Mouse (Mus musculus): ENCODE data around the gene Idua. TPM values are rescaled to one million over a fixed set of nuclear protein-coding genes. Genes with fewer than 3 reads are reported as not detected.
A peak's percentile ranks its signal among the peaks of the same experiment; 100 is the strongest.

The Idua gene
- total RNA-seq, 2 experiments from 2014 or later, result 16.8 to 17.1 TPM

- H3K4me3 ChIP-seq, result no peak overlapping the region
- no peak overlapping the region for H3K27ac ChIP-seq
- TF ChIP-seq CTCF (conservative IDR thresholded peaks at IDR 0.05), result no peak
- DNase-seq (ENCODE audit: low spot score in 2 of 2), result no peak
These were observed 40.2 kb downstream of the Idua start for GRCm38 (mm10) chr5:108700346-108700745.

GRCm38 (mm10) chr5:108701341-108702021, 41.4 kb downstream of the Idua start:
- DNase-seq (ENCODE audit: low spot score in 2 of 2), result no peak
- H3K4me3 ChIP-seq, result no peak overlapping the region
- H3K27ac ChIP-seq, result no peak overlapping the region
- TF ChIP-seq CTCF (conservative IDR thresholded peaks at IDR 0.05), result no peak

- Histone ChIP-seq H3K4me3 (no peak overlapping the region), H3K27ac (no peak overlapping the region)
- no peak for TF ChIP-seq CTCF (conservative IDR thresholded peaks at IDR 0.05)
- no peak for DNase-seq (ENCODE audit: low spot score in 2 of 2)
These were observed 43.9 kb downstream of the Idua start for GRCm38 (mm10) chr5:108703754-108704626.

GRCm38 (mm10) chr5:108707758-108708157, 47.6 kb downstream of the Idua start:
- DNase-seq (ENCODE audit: low spot score in 2 of 2), result no peak
- Histone ChIP-seq H3K4me3 (no peak overlapping the region), H3K27ac (no peak overlapping the region)
- TF ChIP-seq CTCF (conservative IDR thresholded peaks at IDR 0.05), result no peak

- no peak overlapping the region for H3K4me3 ChIP-seq
- H3K27ac ChIP-seq, result no peak overlapping the region
- no peak for DNase-seq (ENCODE audit: low spot score in 2 of 2)
- no peak for TF ChIP-seq CTCF (conservative IDR thresholded peaks at IDR 0.05)
These were observed 48.3 kb downstream of the Idua start for GRCm38 (mm10) chr5:108708419-108708818.

DNA sequence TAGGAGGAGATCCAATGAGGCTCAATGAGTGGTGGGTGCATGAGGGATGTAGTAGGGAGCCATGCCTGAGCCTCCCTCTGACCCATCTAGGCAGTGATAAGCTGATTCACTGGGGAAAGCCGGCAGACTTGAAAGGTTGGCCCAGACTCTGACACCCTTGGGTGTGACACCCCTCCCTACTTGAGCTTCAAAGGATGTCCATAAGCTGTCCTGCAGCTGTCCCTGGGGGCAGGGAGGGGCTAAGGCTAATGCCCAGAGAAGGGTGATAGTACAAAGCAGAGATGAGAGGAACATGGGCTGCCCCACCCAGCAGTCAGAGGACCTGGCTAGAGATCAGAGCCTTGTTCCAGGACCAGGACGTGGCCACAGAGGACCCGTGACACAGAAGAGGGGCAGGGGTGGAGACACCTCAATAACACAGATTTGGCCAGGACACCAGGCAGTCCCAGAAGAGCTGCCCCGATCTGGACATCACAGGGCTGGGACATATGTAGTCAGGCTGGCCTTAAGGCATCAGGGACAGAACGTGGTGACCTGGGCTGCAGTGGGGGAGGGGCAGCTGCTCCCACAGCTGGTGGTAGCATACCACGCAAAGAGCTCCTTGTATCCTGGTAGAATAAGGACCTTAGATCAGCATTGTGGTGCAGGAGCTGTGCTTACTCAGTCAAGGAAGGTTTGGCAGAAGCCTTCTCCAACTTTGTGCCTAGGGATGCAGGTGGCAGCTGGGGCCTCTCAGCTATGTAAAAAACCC, 49.0 kb downstream of the Idua start:
- no peak for TF ChIP-seq CTCF (conservative IDR thresholded peaks at IDR 0.05)
- H3K27ac ChIP-seq, result no peak overlapping the region
- no peak overlapping the region for H3K4me3 ChIP-seq
- no peak for DNase-seq (ENCODE audit: low spot score in 2 of 2)

GRCm38 (mm10) chr5:108711968-108712367, 51.8 kb downstream of the Idua start:
- no peak for DNase-seq (ENCODE audit: low spot score in 2 of 2)
- H3K4me3 ChIP-seq, result no peak overlapping the region
- H3K27ac ChIP-seq, result no peak overlapping the region
- TF ChIP-seq CTCF (conservative IDR thresholded peaks at IDR 0.05), result no peak

DNA sequence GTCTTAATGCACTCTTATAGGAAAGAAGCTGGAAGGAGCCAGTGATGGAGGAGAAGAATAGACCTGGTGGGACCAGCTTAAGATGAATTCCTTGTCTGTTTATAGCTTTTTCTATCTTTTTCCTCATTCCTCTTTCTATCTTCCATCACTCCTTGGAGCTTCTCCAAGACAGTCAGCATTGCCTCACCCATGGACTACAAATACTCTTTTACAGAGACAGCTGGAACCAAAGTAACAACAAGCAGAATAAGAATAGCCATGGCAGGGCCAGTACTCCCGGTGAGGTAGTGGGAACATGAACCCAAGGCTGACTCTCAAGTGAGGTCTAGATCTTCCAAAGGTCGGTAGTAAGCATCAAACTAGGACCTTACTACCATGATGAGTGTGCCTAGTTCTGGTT, 53.0 kb downstream of the Idua start:
- Histone ChIP-seq H3K4me3 (no peak overlapping the region), H3K27ac (peak overlapping the region; percentile 79)
- no peak for TF ChIP-seq CTCF (conservative IDR thresholded peaks at IDR 0.05)
- DNase-seq (ENCODE audit: low spot score in 2 of 2), result no peak

GRCm38 (mm10) chr5:108713691-108714090, 53.6 kb downstream of the Idua start:
- Histone ChIP-seq H3K4me3 (no peak overlapping the region), H3K27ac (peak overlapping the region; percentile 79)
- no peak for DNase-seq (ENCODE audit: low spot score in 2 of 2)
- no peak for TF ChIP-seq CTCF (conservative IDR thresholded peaks at IDR 0.05)

- no peak for TF ChIP-seq CTCF (conservative IDR thresholded peaks at IDR 0.05)
- peak; percentile 43 to 44 for DNase-seq (ENCODE audit: low spot score in 2 of 2)
- Histone ChIP-seq H3K4me3 (no peak overlapping the region), H3K27ac (peak overlapping the region; percentile 79)
These were observed 54.0 kb downstream of the Idua start for GRCm38 (mm10) chr5:108714149-108714548.

DNA sequence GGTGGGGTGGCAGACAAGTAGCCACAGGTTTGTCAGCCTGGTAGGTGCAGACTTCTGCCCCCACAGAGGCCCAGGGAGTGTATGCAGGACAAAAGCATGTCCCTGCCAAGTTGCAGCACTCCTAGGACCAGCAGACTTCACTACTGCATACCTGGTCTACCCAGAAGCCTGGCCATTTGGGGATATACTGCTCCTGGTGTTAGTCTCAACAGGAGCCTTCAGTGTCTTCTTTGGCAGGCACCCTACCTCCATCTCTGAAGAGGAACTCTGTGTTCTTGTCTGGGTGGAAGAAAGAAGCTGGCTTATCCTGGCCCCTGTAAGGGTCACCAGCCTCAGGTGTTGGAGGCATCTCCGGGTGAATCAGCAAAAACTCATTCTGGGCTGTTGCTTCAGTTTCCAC, 55.8 kb downstream of the Idua start:
- Histone ChIP-seq H3K4me3 (no peak overlapping the region), H3K27ac (no peak overlapping the region)
- DNase-seq (ENCODE audit: low spot score in 2 of 2), result no peak
- TF ChIP-seq CTCF (conservative IDR thresholded peaks at IDR 0.05), result no peak

- H3K27ac ChIP-seq, result peak overlapping the region; percentile 64
- DNase-seq (ENCODE audit: low spot score in 2 of 2), result no peak
- no peak for TF ChIP-seq CTCF (conservative IDR thresholded peaks at IDR 0.05)
These were observed 57.9 kb downstream of the Idua start for GRCm38 (mm10) chr5:108718051-108718450.

DNA sequence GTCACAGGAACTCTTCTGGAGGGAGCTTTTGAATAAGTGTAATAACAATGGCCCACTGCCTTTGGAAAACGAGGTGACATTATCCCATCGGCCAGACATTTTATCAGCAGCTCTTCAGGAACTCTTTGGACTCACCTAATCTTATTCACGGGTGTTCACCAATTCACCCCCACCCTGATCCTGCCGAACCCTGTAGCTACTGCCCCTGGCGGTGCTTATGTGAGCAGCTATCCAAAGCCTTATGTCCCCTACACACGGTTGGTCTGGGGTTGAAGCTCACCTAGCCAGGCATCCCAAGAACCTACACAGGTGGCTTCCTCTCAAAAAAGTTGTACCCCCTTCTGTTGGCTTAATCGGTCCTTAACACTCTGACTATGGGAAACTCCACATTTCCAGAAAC, 59.6 kb downstream of the Idua start:
- Histone ChIP-seq H3K27ac (no peak overlapping the region), H3K4me3 (no peak overlapping the region)
- 0 out of 2 replicates have a peak, but pooled peaks have one; percentile 8 for TF ChIP-seq CTCF (conservative IDR thresholded peaks at IDR 0.05)
- no peak for DNase-seq (ENCODE audit: low spot score in 2 of 2)

More at GRCm38 (mm10) chr5:108718051-108718450, 57.9 kb downstream of the Idua start:
- no peak overlapping the region for H3K4me3 ChIP-seq

Data from layer of hippocampus, adult 2 months (tissue).